Mouse (Mus musculus) c-Kit-positive CD71-positive TER-119-negative erythroid progenitor cells, embryonic 14.5 days (primary cell): ENCODE data around the gene Dynll1.
"Not testable (repeated sequence)": the region's sequence is repeated elsewhere in the genome, so short reads cannot be mapped to it uniquely, and the experiment has no call there.

Experiments used
- DNase-seq: peaks from one replicate; pipeline ENCODE4 v3.0.0-alpha.2; 2013; ENCODE audit warnings: low read depth

Dynll1 gene

DNA sequence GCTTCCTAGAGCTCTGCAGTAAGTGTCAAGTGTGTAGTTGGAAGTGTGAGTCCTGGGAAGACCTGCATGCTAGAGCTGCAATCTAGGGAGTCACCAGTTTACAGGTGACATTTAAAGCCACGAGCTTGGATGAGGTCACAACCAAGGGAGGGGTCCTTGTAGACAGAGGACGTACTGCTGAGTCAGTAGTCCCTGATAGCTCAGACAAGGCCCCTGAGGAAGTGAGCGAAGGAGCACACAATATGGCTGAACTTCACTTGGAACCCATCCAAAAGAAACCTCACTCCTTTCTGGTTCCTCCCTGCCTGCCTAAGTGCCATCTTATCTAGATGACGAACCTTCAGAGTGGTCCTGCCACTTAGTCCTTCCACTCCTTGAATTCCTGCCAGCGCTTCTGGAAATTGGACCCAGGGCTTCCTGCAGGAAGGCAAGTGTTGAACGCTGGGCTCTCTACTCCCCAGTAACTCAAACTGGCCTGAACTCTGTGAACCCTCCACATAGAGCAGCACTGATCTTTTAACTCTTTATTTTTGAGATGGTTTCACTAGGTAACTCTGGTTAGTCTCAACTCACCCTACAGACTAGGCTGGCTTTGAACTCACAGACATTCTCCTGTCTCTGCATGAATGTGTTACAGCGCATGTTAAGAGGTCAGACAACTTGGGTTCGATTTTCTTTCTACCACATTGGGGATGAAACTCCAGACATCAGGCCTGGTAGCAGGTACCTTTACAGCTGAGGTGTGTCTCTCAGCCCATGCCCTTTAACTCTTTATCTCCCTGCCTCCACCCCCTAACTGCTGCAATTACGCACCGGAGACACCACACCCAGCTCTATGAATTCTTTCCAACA lies 12.2 kb upstream of the Dynll1 start:
- DNase-seq: no peak

DNA sequence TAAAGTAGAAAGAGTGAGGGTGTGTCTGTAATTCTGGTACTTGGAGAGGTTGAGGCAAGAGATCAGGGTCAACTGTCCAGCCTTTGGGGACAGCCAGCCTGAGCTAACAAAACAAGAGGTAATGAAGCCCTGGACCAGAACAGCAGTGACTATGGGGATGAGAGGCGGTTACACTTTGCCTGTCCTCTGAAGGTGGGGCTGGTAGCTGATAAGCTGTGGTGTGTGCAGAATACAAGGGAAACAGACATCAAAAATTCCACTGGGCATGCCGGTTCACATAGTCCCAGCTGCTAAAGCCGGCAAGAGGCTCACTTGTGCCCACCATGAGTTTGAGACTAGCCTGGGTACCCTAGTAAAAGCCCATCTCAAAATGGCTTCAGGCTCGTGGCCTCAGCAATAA lies 11.6 kb upstream of the Dynll1 start:
- no peak for DNase-seq

DNA sequence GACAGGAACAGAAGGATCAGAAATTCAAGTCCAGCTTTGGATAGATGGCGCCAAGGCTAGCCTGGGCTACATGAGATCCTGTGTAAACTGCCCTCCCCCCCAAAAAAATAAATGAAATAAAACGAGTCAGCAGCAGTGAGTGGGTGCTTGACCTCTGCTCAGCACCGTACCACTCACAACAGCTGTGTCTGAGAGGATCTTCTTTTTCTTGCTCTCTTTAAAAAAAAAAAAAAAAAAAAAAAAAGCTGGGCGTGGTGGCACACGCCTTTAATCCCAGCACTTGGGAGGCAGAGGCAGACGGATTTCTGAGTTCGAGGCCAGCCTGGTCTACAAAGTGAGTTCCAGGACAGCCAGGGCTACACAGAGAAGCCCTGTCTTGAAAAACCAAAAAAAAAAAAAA lies 1.4 kb upstream of the Dynll1 start:
- DNase-seq: not testable (repeated sequence)

GRCm38 (mm10) chr5:115301615-115302014 lies 816 bp upstream of the Dynll1 start:
- DNase-seq: no peak

- DNase-seq: no peak
Measured at GRCm38 (mm10) chr5:115300035-115300744, 609 bp downstream of the Dynll1 start.

GRCm38 (mm10) chr5:115296347-115296746 lies 4.5 kb downstream of the Dynll1 start:
- DNase-seq: no peak

DNA sequence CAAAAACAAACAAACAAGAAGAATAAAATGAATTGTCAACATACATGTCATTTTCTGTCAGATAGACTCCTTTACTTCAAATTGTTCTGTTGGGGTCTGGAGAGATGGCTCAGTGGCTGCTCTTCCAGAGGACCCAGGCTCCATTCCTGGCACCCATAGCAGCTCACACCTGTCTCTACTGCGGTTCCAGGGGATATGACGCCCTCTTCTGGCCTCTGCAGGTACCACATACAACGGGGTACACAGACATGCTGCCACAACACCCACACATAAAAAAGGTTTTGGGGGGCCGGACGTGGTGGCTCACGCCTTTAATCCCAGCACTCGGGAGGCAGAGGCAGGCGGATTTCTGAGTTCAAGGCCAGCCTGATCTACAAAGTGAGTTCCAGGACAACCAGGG lies 6.6 kb downstream of the Dynll1 start:
- no peak for DNase-seq

DNA sequence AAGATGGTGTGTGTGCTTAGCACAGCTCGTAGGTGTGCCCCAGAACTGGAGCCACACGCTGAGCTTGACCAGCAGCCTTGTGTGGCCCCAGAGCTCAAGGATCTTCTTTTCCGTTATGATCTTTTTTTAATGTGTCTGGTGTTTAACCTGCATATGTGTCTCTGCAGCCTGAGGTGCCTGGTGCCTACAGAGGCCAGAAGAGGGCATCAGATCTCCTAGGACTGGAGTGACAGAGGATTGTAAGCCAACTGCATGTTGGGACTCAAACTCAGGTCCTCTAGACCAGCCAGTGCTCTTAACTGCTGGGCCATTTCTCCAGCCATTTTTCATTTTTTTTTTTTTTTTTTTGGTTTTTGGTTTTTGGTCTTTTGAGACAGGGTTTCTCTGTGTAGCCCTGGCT lies 16.1 kb downstream of the Dynll1 start:
- DNase-seq: no peak

- DNase-seq: no peak
Measured at GRCm38 (mm10) chr5:115280050-115280687, 20.6 kb downstream of the Dynll1 start.

DNA sequence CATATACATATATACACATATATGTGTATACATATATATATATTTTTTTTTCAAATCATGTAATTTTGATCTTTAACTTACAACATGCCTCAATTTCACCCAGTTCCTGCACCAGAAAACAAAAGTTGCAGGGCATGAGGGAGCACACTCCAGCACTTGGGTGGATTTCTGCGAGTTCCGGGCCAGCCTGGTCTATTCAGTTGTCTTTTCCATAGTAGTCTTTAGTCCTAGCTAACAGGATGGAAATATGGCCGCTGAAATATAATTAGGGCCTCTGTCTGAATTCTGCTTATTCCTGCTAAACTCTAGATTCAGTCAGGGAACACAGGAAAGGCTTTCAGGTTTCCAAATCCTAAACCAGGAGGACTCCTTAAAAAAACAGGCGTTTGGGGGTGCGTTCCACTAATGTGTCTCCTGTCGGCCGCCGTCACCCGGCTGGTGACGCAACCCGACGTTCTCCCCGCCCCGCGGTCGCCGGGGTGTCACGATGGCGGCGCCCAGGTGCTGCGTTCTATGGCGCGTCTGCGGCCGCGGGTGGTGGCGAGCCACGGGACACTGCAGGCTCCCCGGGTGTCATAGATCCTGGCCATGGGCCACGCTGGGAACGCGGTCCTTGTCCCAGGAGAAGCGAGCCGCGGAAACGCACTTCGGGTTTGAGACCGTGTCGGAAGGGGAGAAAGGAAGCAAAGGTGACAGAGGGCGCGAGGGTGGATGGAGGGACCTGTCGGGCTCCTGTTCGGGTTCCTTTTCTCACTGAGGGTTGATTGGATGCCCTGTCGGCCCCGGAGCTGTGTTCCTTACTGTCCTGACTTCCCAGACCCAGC lies 21.4 kb downstream of the Dynll1 start, which contains the start of gene Coq5:
Gene Coq5 (plus strand): TSS at position 441 of the 824 bp plus-strand sequence.
- DNase-seq: peak; percentile 80

DNA sequence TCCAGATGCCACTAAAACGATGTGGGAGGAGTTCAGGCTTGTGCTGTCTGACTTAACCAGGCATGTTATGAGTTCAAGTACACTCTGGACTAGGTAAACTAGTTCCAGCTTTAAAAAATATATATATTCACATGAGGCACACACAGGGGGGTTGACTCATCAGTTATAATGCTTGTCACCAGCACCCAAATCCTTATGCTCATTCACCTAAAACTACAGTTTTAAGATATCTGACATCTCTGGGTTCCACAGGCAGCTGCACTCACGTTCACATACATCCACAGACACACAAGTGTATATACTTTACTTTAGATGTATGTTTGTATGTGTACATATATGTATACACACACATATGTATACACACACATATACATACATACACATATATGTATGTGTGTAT lies 22.0 kb downstream of the Dynll1 start:
- DNase-seq: no peak

GRCm38 (mm10) chr5:115278053-115278452 lies 22.7 kb downstream of the Dynll1 start:
- no peak for DNase-seq

GRCm38 (mm10) chr5:115275998-115276397 lies 24.8 kb downstream of the Dynll1 start:
- DNase-seq: no peak

- no peak for DNase-seq
Measured at GRCm38 (mm10) chr5:115274771-115275170, 26.0 kb downstream of the Dynll1 start.

DNA sequence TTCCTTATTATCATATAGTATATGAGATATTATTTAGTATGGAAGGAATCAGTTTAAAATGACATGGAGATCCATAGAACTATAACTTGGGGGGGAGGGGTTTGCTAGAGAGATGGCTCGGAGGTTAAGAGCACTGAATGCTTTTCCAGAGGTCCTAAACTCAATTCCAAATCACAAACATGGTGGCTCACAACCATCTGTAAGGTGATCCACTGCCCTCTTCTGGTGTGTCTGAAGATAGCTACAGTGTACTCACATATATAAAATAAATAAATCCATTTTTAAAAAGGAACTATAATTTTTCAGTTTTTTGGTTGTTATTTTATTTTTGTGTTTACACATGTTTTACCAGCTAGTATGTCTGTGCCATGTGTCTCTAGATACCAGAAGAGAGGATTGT lies 26.4 kb downstream of the Dynll1 start:
- DNase-seq: no peak

DNA sequence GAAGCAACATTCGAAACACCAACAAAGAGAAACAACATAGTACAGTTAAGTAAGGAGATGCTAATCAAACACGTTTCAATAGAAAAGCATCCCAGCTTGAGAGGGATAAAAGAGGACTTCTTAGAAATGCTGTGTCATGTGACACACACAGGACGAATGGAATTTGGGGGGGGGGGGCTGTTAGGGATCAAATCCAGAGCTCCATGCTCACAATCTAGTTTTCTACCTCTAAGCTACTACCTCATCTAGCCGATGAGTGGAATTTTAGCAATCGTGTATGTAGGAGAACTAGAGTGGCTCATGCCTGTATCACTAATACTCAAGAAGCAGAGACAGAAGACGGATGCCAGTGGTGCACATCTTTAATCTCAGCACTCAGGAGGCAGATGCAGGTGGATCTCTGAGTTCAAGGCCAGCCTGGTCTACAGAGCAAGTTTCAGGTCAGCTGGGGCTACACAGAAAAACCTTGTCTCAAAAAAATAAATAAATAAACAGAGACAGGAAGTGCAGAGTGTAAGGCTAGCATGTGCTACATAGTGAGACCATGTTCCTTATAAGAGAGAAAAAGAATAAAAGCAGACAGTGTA lies 27.2 kb downstream of the Dynll1 start:
- no peak for DNase-seq

DNA sequence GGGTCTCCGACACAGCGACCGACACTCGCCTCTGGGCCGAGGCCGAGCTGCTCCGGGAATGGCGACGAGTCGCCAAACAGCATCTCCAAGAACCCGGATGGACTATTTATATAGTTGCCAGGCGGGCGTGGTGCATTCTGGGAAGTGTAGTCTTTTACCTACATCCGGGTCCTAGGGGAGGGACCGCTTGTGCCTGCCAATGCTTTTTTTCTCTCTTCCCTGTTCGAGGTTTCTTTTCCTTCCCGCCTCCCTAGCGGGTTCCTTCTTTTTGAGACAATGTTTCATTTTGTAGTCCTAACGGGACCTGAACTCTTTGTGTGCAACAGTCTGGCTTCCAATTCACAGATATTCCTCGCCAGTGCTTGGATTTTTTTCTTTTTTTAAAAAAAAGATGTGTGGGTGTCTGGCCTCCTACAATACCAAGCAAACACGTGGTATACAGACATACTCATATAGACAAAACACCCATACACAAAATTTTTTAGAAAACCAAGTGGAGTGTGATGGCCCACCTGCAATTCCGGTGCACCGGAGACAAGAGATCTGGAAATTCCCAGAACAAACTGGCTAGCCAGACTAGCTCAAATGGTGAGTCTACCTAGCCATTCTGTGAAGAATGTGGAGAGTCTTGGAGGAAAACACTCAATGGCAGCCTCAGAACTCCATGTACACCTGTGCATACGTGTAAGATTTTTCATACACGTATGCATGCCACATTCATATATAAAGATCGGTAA lies 27.8 kb downstream of the Dynll1 start, which contains the start of gene Rnf10:
Gene Rnf10 (minus strand): TSS at position 87 of the 737 bp plus-strand sequence.
- peak; percentile 95 for DNase-seq

- DNase-seq: no peak
Measured at GRCm38 (mm10) chr5:115271931-115272811, 28.6 kb downstream of the Dynll1 start.

DNA sequence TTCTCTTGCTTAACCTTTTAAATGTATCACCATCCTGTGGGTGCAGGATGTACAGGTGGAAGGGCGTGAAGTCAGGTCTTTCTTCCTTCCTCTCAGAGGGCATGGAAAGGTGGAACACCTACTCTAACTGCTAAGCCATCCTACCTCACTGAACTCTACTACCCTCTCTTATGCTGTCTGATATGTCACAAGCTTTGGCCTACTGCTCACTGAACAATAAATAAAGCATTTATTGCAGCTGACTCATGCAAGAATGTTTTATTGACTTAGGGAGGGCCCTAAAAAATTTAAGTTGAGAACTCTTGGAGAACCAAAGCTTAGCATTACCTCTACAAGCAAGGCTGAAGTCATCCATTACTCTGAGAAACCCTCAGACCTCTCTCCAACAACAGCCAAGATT lies 30.8 kb downstream of the Dynll1 start:
- no peak for DNase-seq

DNA sequence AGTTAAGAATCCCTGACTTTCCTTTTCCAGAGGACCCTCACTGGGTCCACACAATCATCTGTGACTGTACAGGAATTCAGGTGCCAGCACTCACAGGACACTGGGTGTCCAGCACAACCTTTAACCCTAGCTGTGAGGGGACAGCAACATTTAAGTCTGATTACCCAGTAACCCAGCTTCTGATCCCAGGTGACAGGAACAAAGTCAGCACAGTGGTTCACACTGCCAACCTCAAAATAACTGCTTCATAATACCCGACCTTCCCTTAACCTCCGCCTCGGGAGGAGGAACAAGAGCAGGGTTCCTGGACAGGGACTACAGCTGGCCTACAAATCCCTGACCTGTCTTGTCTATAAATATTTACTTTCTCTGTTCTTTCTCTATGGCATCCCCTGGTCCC lies 32.5 kb downstream of the Dynll1 start:
- DNase-seq: no peak
